Mouse (Mus musculus): Measurements from ENCODE around the gene Os9. TPM values are rescaled to one million over a fixed set of nuclear protein-coding genes. Genes with fewer than 3 reads are reported as not detected.
"Not testable (repeated sequence)": the region's sequence is repeated elsewhere in the genome, so short reads cannot be mapped to it uniquely, and the experiment has no call there.

Os9 gene
- polyA plus RNA-seq, 2 experiments = 22.9 to 25.0 TPM

DNA sequence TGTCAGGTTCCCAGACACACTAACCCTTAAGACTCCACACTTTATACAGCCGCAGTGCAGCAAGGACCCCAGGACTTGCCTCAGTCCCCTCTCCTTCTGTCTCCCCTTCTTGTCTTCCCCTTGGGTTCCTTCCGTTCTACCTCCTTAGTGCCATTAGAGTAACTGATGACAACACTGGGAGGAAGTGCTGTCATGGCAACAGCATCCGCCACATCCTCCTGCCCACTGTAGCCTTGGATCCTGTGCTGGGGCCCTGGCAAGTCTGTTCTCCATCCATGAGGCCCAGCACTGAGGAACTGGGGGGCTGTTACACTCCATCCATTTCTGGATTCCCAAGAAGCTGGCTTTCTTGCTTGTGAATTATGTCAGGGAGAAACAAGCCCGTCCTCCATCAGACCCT is 44.8 kb downstream of the Os9 start:
- no peak for DNase-seq (ENCODE audit: low read depth in 3 of 3, low spot score in 3 of 3)
- no peak overlapping the region for H3K9ac ChIP-seq (replicated peaks)
- no peaks in the 10 kb centered on the region for H3K9me3 ChIP-seq (ENCODE audit: control insufficient read depth, low read length)
- 20% methylated on average over 4 of the region's 4 CpGs for WGBS (ENCODE audit: insufficient replicate concordance)
- H3K4me3 ChIP-seq (ENCODE audit: insufficient read depth in 1 of 2, low read depth in 2 of 2, low read length in 2 of 2) = 0 out of 4 replicates have a peak overlapping the region, but pooled peaks of 1 of the 2 experiments have one; percentile 32
- ATAC-seq (ENCODE audit: insufficient read depth) = no peak
- H3K4me2 ChIP-seq (ENCODE audit: low read depth) = peak overlapping the region; percentile 52; the same call in 1 of the 2 replicates
- H3K27ac ChIP-seq = no peak overlapping the region
- peaks cover 0 to 10% of the 10 kb centered on the region in 2 experiments; a peak in 3 of 4 replicates for H3K4me1 ChIP-seq (replicated peaks; ENCODE audit: control insufficient read depth in 2 of 2, insufficient read depth in 2 of 2, low read length in 1 of 2)
- H3K27me3 ChIP-seq (ENCODE audit: control insufficient read depth, insufficient read depth, low read length) = peaks cover 30% of the 10 kb centered on the region
- H3K36me3 ChIP-seq (replicated peaks; ENCODE audit: control insufficient read depth, insufficient read depth, low read depth) = no peaks in the 10 kb centered on the region
- TF ChIP-seq EP300 (IDR thresholded peaks at IDR 0.05; ENCODE audit: low read depth) (no peak), CTCF (IDR thresholded peaks at IDR 0.05; ENCODE audit: low read depth) (no peak)

DNA sequence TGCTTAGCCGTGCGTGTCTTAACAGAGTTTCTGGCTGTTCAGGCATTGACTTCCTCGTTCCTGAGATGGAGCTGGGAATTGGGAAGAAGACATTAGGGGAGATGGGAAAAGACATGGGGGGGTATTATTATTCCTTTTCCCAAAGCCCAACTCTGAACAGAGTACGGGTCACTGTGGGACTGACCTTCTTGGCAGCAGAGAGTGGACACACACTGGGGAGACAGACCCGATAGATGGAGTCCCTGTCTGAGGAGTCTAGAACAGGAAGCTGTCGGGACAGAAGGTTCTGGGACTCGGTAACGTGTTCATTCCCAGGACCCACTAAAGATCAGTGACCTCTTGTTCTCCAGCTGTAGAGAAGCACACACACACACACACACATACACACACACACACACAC is 45.3 kb downstream of the Os9 start:
- Histone ChIP-seq H3K27me3 (ENCODE audit: control insufficient read depth, insufficient read depth, low read length) (peaks cover 25% of the 10 kb centered on the region), H3K9ac (replicated peaks) (no peak overlapping the region), H3K36me3 (replicated peaks; ENCODE audit: control insufficient read depth, insufficient read depth, low read depth) (no peaks in the 10 kb centered on the region), H3K9me3 (ENCODE audit: control insufficient read depth, low read length) (no peaks in the 10 kb centered on the region), H3K27ac (no peak overlapping the region), H3K4me3 (ENCODE audit: insufficient read depth in 1 of 2, low read depth in 2 of 2, low read length in 2 of 2) (peak overlapping the region; percentile 32 to 38), H3K4me2 (ENCODE audit: low read depth) (peak overlapping the region; percentile 52), H3K4me1 (replicated peaks; ENCODE audit: control insufficient read depth in 2 of 2, insufficient read depth in 2 of 2, low read length in 1 of 2) (peaks cover 0 to 14% of the 10 kb centered on the region in 2 experiments; a peak in 3 of 4 replicates)
- 19% methylated on average over 8 of the region's 8 CpGs for WGBS (ENCODE audit: insufficient replicate concordance)
- ATAC-seq (ENCODE audit: insufficient read depth) = no peak
- DNase-seq (ENCODE audit: low read depth in 3 of 3, low spot score in 3 of 3) = no peak
- TF ChIP-seq CTCF (IDR thresholded peaks at IDR 0.05; ENCODE audit: low read depth) (no peak), EP300 (IDR thresholded peaks at IDR 0.05; ENCODE audit: low read depth) (no peak)

DNA sequence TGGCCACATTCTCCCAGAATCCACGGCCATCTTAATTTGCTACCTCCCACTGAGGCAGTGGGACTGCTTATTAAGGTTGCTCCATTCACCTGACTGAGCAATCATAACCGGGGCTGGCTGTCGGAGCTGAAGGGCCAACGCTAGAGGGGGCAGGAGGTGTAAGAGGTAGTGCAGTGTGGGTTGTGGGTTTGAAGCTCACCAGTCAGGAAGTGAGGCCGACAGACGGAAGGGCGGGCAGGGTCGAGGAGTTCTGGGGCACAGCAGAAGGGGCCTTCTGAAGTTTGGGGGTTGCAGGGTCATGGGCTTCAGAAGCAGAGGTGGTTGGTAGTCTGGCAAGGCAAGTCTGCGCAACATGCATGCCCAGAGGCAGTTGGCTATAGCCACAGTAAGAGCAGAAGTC is 45.9 kb downstream of the Os9 start, which contains the start of gene Agap2:
Gene Agap2 (plus strand): TSS at position 205 of the 400 bp plus-strand sequence.
- Histone ChIP-seq H3K4me3 (ENCODE audit: insufficient read depth in 1 of 2, low read depth in 2 of 2, low read length in 2 of 2) (peak within 1 kb of the TSS; percentile 32 to 38), H3K36me3 (replicated peaks; ENCODE audit: control insufficient read depth, insufficient read depth, low read depth) (no peaks in the 10 kb centered on the region), H3K4me1 (replicated peaks; ENCODE audit: control insufficient read depth in 2 of 2, insufficient read depth in 2 of 2, low read length in 1 of 2) (peaks cover 0 to 14% of the 10 kb centered on the region in 2 experiments; a peak in 3 of 4 replicates), H3K27ac (no peak within 1 kb of the TSS), H3K9me3 (ENCODE audit: control insufficient read depth, low read length) (no peaks in the 10 kb centered on the region), H3K9ac (replicated peaks) (no peak within 1 kb of the TSS), H3K27me3 (ENCODE audit: control insufficient read depth, insufficient read depth, low read length) (peaks cover 20% of the 10 kb centered on the region), H3K4me2 (ENCODE audit: low read depth) (peak within 1 kb of the TSS; percentile 52)
- DNase-seq (ENCODE audit: low read depth in 3 of 3, low spot score in 3 of 3) (no peak), ATAC-seq (ENCODE audit: insufficient read depth) (no peak)
- TF ChIP-seq CTCF (IDR thresholded peaks at IDR 0.05; ENCODE audit: low read depth) = peak; percentile 71
- no peak for TF ChIP-seq EP300 (IDR thresholded peaks at IDR 0.05; ENCODE audit: low read depth)
- 14% methylated on average over 9 of the region's 9 CpGs for WGBS (ENCODE audit: insufficient replicate concordance)

DNA sequence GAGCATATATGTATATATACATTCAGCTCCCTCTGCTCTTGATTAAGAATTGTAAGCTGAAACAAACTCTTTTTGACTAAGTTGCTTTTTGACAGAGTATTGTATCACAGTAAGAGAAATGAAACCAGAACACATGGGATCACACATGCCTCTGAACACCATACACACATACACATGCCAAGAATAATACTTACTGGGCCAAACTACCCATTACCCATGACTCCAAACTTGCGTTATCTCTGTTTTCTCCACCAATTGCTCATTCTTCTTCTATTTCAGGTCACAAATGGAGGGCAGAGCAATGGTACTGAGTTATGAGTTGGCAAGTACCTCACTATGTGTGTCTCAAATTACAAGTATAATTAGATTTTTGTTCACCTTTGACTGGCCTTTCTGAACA is 47.0 kb downstream of the Os9 start:
- no peak overlapping the region for H3K27ac ChIP-seq
- no peaks in the 10 kb centered on the region for H3K9me3 ChIP-seq (ENCODE audit: control insufficient read depth, low read length)
- TF ChIP-seq CTCF (IDR thresholded peaks at IDR 0.05; ENCODE audit: low read depth) (no peak), EP300 (IDR thresholded peaks at IDR 0.05; ENCODE audit: low read depth) (no peak)
- H3K9ac ChIP-seq (replicated peaks) = no peak overlapping the region
- H3K27me3 ChIP-seq (ENCODE audit: control insufficient read depth, insufficient read depth, low read length) = peaks cover 9% of the 10 kb centered on the region
- ATAC-seq (ENCODE audit: insufficient read depth) = no peak
- DNase-seq (ENCODE audit: low read depth in 3 of 3, low spot score in 3 of 3) = no peak
- no peak overlapping the region for H3K4me3 ChIP-seq (ENCODE audit: insufficient read depth in 1 of 2, low read depth in 2 of 2, low read length in 2 of 2)
- peaks cover 0 to 21% of the 10 kb centered on the region in 2 experiments; a peak in 3 of 4 replicates for H3K4me1 ChIP-seq (replicated peaks; ENCODE audit: control insufficient read depth in 2 of 2, insufficient read depth in 2 of 2, low read length in 1 of 2)
- no peak overlapping the region for H3K4me2 ChIP-seq (ENCODE audit: low read depth)
- H3K36me3 ChIP-seq (replicated peaks; ENCODE audit: control insufficient read depth, insufficient read depth, low read depth) = no peaks in the 10 kb centered on the region
- WGBS (ENCODE audit: insufficient replicate concordance) = 78% methylated on average over 1 of the region's 1 CpGs

DNA sequence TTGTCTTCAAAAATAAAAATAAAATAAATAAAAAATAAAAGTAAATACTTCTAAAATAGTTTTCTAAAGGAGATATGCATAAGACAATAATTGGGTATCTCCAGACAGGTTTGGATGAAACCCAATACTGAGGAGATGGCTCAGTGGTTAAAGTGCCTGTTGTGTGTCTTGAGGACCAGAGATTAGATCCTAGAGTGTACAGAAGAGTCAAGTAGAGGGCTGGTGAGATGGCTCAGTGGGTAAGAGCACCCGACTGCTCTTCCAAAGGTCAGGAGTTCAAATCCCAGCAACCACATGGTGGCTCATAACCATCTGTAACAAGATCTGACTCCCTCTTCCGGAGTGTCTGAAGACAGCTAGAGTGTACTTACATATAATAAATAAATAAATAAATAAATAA is 48.0 kb downstream of the Os9 start:
- 54% methylated on average over 2 of the region's 2 CpGs for WGBS (ENCODE audit: insufficient replicate concordance)
- H3K4me2 ChIP-seq (ENCODE audit: low read depth) = not testable (repeated sequence)

More for the DNA sequence above, 48.0 kb downstream of the Os9 start:
- not testable (repeated sequence) for H3K36me3 ChIP-seq (replicated peaks; ENCODE audit: control insufficient read depth, insufficient read depth, low read depth); H3K9me3 ChIP-seq (ENCODE audit: control insufficient read depth, low read length); H3K9ac ChIP-seq (replicated peaks); DNase-seq (ENCODE audit: low read depth in 3 of 3, low spot score in 3 of 3); H3K27me3 ChIP-seq (ENCODE audit: control insufficient read depth, insufficient read depth, low read length); ATAC-seq (ENCODE audit: insufficient read depth); H3K4me3 ChIP-seq (ENCODE audit: insufficient read depth in 1 of 2, low read depth in 2 of 2, low read length in 2 of 2); H3K27ac ChIP-seq
- H3K4me1 ChIP-seq (replicated peaks; ENCODE audit: control insufficient read depth in 2 of 2, insufficient read depth in 2 of 2, low read length in 1 of 2) = peaks cover 0 to 28% of the 10 kb centered on the region in 2 experiments; a peak in 3 of 4 replicates

All from liver, embryonic 14.5 days (tissue).